Mouse (Mus musculus): ENCODE data around the gene Snx25.

DNA sequence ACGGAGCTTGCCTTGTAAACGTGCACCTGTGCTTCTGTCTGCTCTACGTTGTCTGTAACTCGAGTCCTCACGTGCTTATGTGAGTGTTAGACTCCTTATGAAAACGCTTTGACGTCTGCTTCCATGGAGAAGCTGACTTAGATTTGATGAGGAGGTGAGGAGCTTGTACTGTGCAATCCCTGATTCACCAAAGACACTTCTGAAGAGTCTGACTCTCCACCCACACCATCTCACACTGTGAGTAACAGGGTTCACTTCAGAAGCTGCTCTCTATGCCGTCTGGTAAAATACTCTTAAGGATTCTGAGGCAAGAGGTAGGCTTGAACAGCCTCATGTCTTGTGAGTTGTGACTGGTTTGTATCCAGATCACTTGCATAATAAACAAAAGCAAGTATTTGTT lies 41.1 kb upstream of the Snx25 start:
- TF ChIP-seq CTCF (IDR thresholded peaks at IDR 0.05; ENCODE audit: low read depth) (no peak), EP300 (optimal IDR thresholded peaks at IDR 0.05) (no peak)
